Mouse (Mus musculus) kidney, embryonic 14.5 days (tissue): Measurements from ENCODE around the gene Wars2. TPM values are rescaled to one million over a fixed set of nuclear protein-coding genes. Genes with fewer than 3 reads are reported as not detected.

Experiments
- ATAC-seq: fragments of 200-750 bp; cut with Nextera tagmentation; 2 replicates; pipeline ENCODE4 v1.8.0; 2017; ENCODE audit warnings: moderate number of reproducible peaks, mild to moderate bottlenecking, moderate TSS enrichment, moderate library complexity; ENCODE audit not compliant: low FRiP score, low TSS enrichment
- H3K27ac ChIP-seq: fragments of 300-500 bp; sonication (generic); 2 replicates; pipeline ENCODE4 v1.5.1; 2014; ENCODE audit warnings: low read depth, mild to moderate bottlenecking, low read length, moderate library complexity, mixed read lengths
- H3K27me3 ChIP-seq: fragments of 300-500 bp; sonication (generic); 2 replicates; pipeline ENCODE4 v1.6.1; 2014; ENCODE audit warnings: mild to moderate bottlenecking, low read length; ENCODE audit not compliant: control insufficient read depth, insufficient read depth
- H3K36me3 ChIP-seq: fragments of 300-500 bp; sonication (generic); 2 replicates; pipeline ENCODE4 v1.6.1; 2014; ENCODE audit warnings: low read length, mixed read lengths; ENCODE audit not compliant: control insufficient read depth, insufficient read depth
- H3K4me1 ChIP-seq: fragments of 300-500 bp; sonication (generic); 2 replicates; pipeline ENCODE4 v1.6.1; 2014; ENCODE audit warnings: low read length, mixed read lengths; ENCODE audit not compliant: control insufficient read depth, insufficient read depth
- H3K4me2 ChIP-seq: fragments of 300-500 bp; sonication (generic); replicated peaks from 2 replicates; pipeline ENCODE4 v1.6.1; 2014; ENCODE audit warnings: low read depth, mild to moderate bottlenecking, low read length
- H3K4me3 ChIP-seq: fragments of 300-500 bp; sonication (generic); 2 replicates; pipeline ENCODE4 v1.5.1; 2014; ENCODE audit warnings: mild to moderate bottlenecking, low read length
- H3K9ac ChIP-seq: fragments of 300-500 bp; sonication (generic); 2 replicates; pipeline ENCODE4 v1.6.1; 2014; ENCODE audit warnings: low read depth, mild to moderate bottlenecking, low read length, moderate library complexity
- H3K9me3 ChIP-seq: fragments of 300-500 bp; sonication (generic); 2 replicates; pipeline ENCODE4 v1.6.1; 2016; ENCODE audit warnings: low read length; ENCODE audit not compliant: control insufficient read depth
- WGBS: fragments of 180-500 bp; shearing (Covaris S2); extraction: QIAGEN DNeasy Blood & Tissue Kit; methylation state at CpG from one replicate; pipeline ENCODE4 v1.1.7; 2014; 5-methylcytosine and 5-hydroxymethylcytosine counted together
- polyA plus RNA-seq: library from polyadenylated mRNA; unstranded; fragments of >200 nt; fragmentation: Nextera tagmentation; extraction: Ambion mirVana; gene quantifications from 2 replicates; pipeline ENCODE4 v1.2.1, GENCODE M21; 2014

Gene Wars2
- 8.0 and 10.5 TPM in 2 replicates for polyA plus RNA-seq

GRCm38 (mm10) chr3:99140940-99141854 lies at the start of gene Wars2:
Gene Wars2, plus strand, starts transcription at chr3:99141068.
- H3K27me3 ChIP-seq = no peaks in the 10 kb centered on the region
- peak within 1 kb of the TSS; percentile 77 for H3K4me2 ChIP-seq
- peak within 1 kb of the TSS; percentile 86 for H3K27ac ChIP-seq
- 0 out of 2 replicates have a peak, but pooled peaks cover 2% of the 10 kb centered on the region for H3K4me1 ChIP-seq
- no peaks in the 10 kb centered on the region for H3K36me3 ChIP-seq
- peak; percentile 100 for ATAC-seq
- WGBS = under 1% methylated on average over 57 of the region's 57 CpGs
- H3K9ac ChIP-seq = peak within 1 kb of the TSS; percentile 51
- H3K4me3 ChIP-seq = peak within 1 kb of the TSS; percentile 59
- H3K9me3 ChIP-seq = no peaks in the 10 kb centered on the region

DNA sequence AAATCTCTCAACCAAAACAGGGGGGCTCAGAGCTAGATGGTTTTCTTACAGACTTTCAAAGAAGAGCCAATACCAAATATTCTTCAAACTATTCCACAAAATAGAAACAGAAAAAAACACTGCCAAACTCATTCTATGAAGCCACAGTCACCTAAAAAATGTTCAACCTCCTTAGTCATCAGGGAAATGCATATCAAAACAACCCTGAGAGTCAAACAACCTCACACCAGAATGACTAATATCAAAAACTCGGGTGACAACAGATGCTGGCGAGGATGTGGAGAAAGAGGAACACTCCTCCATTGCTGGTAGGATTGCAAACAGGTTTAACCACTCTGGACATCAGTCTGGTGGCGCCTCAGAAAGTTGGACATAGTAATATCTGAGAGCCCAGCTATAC lies 44.1 kb upstream of the Wars2 start:
- 79% methylated on average over 3 of the region's 3 CpGs for WGBS

DNA sequence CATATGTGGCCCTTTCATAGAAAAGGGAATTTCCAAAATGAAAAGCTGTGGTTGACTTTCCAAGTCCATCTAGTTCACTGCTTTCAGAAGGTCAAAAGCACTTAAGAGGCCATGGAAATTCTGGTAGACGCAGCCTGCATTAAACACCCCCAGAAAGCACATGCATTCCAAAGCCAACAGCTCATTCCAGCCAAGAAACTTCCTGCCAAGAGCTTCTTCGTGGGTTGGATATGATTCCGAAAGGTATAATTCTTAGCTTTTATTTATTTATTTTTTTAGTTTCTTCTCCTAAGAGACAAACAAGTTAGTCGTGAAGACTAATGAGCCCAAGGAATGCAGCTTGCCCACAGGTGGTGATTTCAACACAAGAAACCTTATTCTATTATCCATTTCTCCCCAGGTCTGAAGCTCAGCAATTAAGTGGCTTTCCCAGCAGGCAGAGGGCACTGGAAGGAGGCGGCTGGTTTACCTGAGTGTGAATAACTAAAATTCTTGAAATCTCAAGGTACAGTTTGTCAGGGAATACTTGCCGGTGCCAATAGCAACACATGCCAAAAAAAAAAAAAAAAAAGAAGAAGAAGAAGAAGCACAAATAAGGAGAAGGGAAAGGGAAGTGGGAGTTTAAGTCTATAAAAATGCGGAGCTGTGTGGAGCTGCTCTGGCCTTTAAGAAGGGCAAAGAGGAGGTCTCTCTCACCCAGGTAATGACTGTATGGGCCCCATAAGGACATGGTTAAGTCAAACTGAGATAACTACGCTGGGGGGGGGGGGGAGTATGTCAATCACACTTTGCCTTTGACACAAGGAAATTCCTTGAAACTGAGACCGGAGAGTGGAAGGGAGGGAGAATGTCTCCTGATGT lies 30.3 kb upstream of the Wars2 start:
- no peaks in the 10 kb centered on the region for H3K4me1 ChIP-seq
- WGBS = 60% methylated on average over 9 of the region's 9 CpGs
- H3K9me3 ChIP-seq = no peaks in the 10 kb centered on the region
- ATAC-seq = no peak
- no peak overlapping the region for H3K27ac ChIP-seq
- H3K27me3 ChIP-seq = no peaks in the 10 kb centered on the region
- no peaks in the 10 kb centered on the region for H3K36me3 ChIP-seq
- no peak overlapping the region for H3K4me3 ChIP-seq
- no peak overlapping the region for H3K9ac ChIP-seq
- no peak overlapping the region for H3K4me2 ChIP-seq

More for the DNA sequence above, 44.1 kb upstream of the Wars2 start:
- H3K27ac ChIP-seq = no peak overlapping the region
- no peak overlapping the region for H3K4me3 ChIP-seq
- H3K36me3 ChIP-seq = no peaks in the 10 kb centered on the region
- H3K27me3 ChIP-seq = no peaks in the 10 kb centered on the region
- H3K4me1 ChIP-seq = no peaks in the 10 kb centered on the region
- H3K4me2 ChIP-seq = no peak overlapping the region
- H3K9ac ChIP-seq = no peak overlapping the region
- no peak for ATAC-seq
- H3K9me3 ChIP-seq = no peaks in the 10 kb centered on the region

GRCm38 (mm10) chr3:99111214-99111608 lies 29.7 kb upstream of the Wars2 start:
- no peaks in the 10 kb centered on the region for H3K4me1 ChIP-seq
- WGBS = 77% methylated on average over 5 of the region's 5 CpGs
- no peak overlapping the region for H3K9ac ChIP-seq
- no peak for ATAC-seq
- H3K27ac ChIP-seq = no peak overlapping the region
- no peaks in the 10 kb centered on the region for H3K36me3 ChIP-seq
- H3K4me3 ChIP-seq = no peak overlapping the region
- no peak overlapping the region for H3K4me2 ChIP-seq
- no peaks in the 10 kb centered on the region for H3K9me3 ChIP-seq
- no peaks in the 10 kb centered on the region for H3K27me3 ChIP-seq

GRCm38 (mm10) chr3:99113266-99113837 lies 27.5 kb upstream of the Wars2 start:
- Histone ChIP-seq H3K27me3 (no peaks in the 10 kb centered on the region), H3K9me3 (no peaks in the 10 kb centered on the region), H3K4me2 (no peak overlapping the region), H3K36me3 (no peaks in the 10 kb centered on the region), H3K9ac (no peak overlapping the region), H3K27ac (no peak overlapping the region), H3K4me3 (no peak overlapping the region), H3K4me1 (no peaks in the 10 kb centered on the region)
- 74% methylated on average over 7 of the region's 7 CpGs for WGBS
- ATAC-seq = no peak

DNA sequence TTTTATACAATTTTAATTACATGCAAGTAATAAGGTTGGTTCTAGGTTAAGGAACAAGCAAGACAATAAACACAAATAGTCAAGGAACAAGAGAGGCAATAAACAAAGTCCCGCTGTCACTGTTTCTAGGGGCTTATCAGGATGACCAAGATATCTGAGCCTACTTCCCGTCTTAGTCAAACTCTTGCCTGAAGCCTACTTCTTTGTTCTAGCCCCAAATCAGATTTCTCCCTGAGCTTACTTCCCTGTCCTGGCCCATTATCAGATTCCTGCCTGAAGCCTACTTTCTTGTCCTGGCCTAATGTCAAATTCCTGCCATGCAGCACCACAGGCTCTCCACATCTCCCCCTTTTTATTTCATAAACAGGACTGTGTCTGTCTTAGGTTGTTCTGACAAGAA lies 19.9 kb upstream of the Wars2 start:
- WGBS = 72% methylated on average over 2 of the region's 2 CpGs
- H3K27me3 ChIP-seq = no peaks in the 10 kb centered on the region
- H3K4me1 ChIP-seq = no peaks in the 10 kb centered on the region
- H3K9ac ChIP-seq = no peak overlapping the region
- no peak overlapping the region for H3K27ac ChIP-seq
- no peak overlapping the region for H3K4me3 ChIP-seq
- H3K36me3 ChIP-seq = no peaks in the 10 kb centered on the region
- H3K9me3 ChIP-seq = no peaks in the 10 kb centered on the region
- no peak for ATAC-seq
- no peak overlapping the region for H3K4me2 ChIP-seq

DNA sequence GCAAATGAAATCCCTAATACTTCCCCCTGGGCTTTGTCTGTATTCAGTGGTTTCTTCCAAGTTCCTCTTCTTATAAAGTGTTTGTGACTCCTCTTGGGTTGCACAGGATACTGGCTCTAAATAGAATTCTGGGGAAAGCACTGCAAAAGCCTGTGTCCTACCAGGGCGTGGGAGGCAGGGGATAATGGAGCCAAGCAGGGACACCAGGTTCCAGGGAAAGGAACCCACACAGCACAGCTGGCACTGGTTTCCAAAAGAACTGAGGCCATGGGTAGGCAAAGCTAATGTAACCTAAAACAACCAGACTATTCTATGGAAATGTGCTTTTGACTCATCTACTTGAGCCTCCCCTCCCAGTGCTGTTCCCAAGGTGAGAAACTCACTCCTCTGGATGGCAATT lies 10.3 kb upstream of the Wars2 start:
- Histone ChIP-seq H3K36me3 (no peaks in the 10 kb centered on the region), H3K4me3 (no peak overlapping the region), H3K27ac (no peak overlapping the region), H3K4me2 (no peak overlapping the region), H3K27me3 (no peaks in the 10 kb centered on the region), H3K9me3 (no peaks in the 10 kb centered on the region), H3K4me1 (no peaks in the 10 kb centered on the region), H3K9ac (no peak overlapping the region)
- ATAC-seq = no peak
- WGBS = 71% methylated on average over 1 of the region's 1 CpGs

GRCm38 (mm10) chr3:99131973-99132372 lies 8.9 kb upstream of the Wars2 start:
- H3K4me3 ChIP-seq = no peak overlapping the region
- 88% methylated on average over 4 of the region's 4 CpGs for WGBS
- no peak overlapping the region for H3K27ac ChIP-seq
- no peak overlapping the region for H3K4me2 ChIP-seq
- no peaks in the 10 kb centered on the region for H3K27me3 ChIP-seq
- no peaks in the 10 kb centered on the region for H3K36me3 ChIP-seq
- no peak overlapping the region for H3K9ac ChIP-seq
- no peaks in the 10 kb centered on the region for H3K4me1 ChIP-seq
- no peak for ATAC-seq
- no peaks in the 10 kb centered on the region for H3K9me3 ChIP-seq
